ENCODE assay signal across 8 mouse cellular contexts in genomic region chr15:101327282-101327681, GRCm38 (mm10). TPM values are rescaled to one million over a fixed set of nuclear protein-coding genes. Genes with fewer than 3 reads are reported as not detected.
DNase-seq lines count a peak whose midpoint lies in the region; ATAC-seq and TF ChIP-seq lines count a peak whose summit lies in the region.

No protein-coding gene starts in this region.

- no peak overlapping the region for H3K4me3 ChIP-seq in liver, embryonic 11.5 days (ENCODE audit: low read depth, low read length)
- H3K4me3 ChIP-seq in thymus, adult 2 months (ENCODE audit: control insufficient read depth, insufficient read depth, low read length): no peak overlapping the region

- peak; percentile 92 for DNase-seq in 3T3-L1 (ENCODE audit: low read depth, low spot score)
- peak; percentile 38 for DNase-seq in T-cell, adult 2 months (ENCODE audit: low spot score)
- DNase-seq in cerebellum, postnatal 4 days (ENCODE audit: low spot score in 2 of 2): peak; percentile 82 to 88
- peak; percentile 83 to 93 for DNase-seq in heart, adult 18-20 months
- peak; percentile 74 to 86 for DNase-seq in kidney, adult 8-10 months
- peak; percentile 68 for DNase-seq in liver, embryonic 11.5 days (ENCODE audit: low spot score)
- peak; percentile 80 for DNase-seq in ovary, postnatal 10 days (ENCODE audit: low spot score)
- peak; percentile 45 for DNase-seq in thymus, adult 2 months

- H3K9ac ChIP-seq in liver, embryonic 11.5 days (ENCODE audit: low read depth, low read length): no peak overlapping the region

- H3K27me3 ChIP-seq in liver, embryonic 11.5 days (replicated peaks; ENCODE audit: control insufficient read depth, insufficient read depth, low read length): peaks cover 3% of the 10 kb centered on the region; the same call in 1 of the 2 replicates
- no peaks in the 10 kb centered on the region for H3K27me3 ChIP-seq in thymus, adult 2 months (ENCODE audit: control insufficient read depth, insufficient read depth, low read length)

- H3K4me2 ChIP-seq in liver, embryonic 11.5 days: no peak overlapping the region

- H3K9me3 ChIP-seq in liver, embryonic 11.5 days (ENCODE audit: control insufficient read depth, low read length): no peaks in the 10 kb centered on the region

- peak; percentile 69; the same call in 1 of the 2 replicates for TF ChIP-seq CTCF in thymus, adult 2 months (IDR thresholded peaks at IDR 0.05; ENCODE audit: borderline replicate concordance, control insufficient read depth, extremely low read depth, insufficient read depth, low read length, poor library complexity)

- 0 out of 2 replicates have a peak, but pooled peaks have one; percentile 43 for ATAC-seq in liver, embryonic 11.5 days (replicated peaks; ENCODE audit: low FRiP score)

- no peaks in the 10 kb centered on the region for H3K36me3 ChIP-seq in liver, embryonic 11.5 days (ENCODE audit: control insufficient read depth, insufficient read depth, low read length)
- H3K36me3 ChIP-seq in thymus, adult 2 months (ENCODE audit: control insufficient read depth, insufficient read depth, low read length): no peaks in the 10 kb centered on the region

- H3K4me1 ChIP-seq in liver, embryonic 11.5 days (replicated peaks; ENCODE audit: control insufficient read depth, insufficient read depth, low read length): no peaks in the 10 kb centered on the region
- H3K4me1 ChIP-seq in thymus, adult 2 months (replicated peaks; ENCODE audit: control insufficient read depth, insufficient read depth, low read length): no peaks in the 10 kb centered on the region

- no peak for TF ChIP-seq POLR2A in thymus, adult 2 months (IDR thresholded peaks at IDR 0.05; ENCODE audit: control insufficient read depth, extremely low read depth, insufficient read depth, low read length, poor library complexity)

- no peak overlapping the region for H3K27ac ChIP-seq in liver, embryonic 11.5 days (ENCODE audit: low read depth, low read length)
- H3K27ac ChIP-seq in thymus, adult 2 months (ENCODE audit: control insufficient read depth, insufficient read depth, low read length): no peak overlapping the region

- 4% methylated on average over 6 of the region's 6 CpGs for WGBS in liver, embryonic 11.5 days
- 6% methylated on average over 6 of the region's 6 CpGs for WGBS in thymus, adult 2 months

RNA-seq across cellular contexts. Expression of gene 6030408B16Rik, which starts 34.3 kb away (rescaled TPM):
- total RNA-seq in heart, adult 18-20 months (2021): 1 to 10 TPM in 1 of 2 experiments, under 1 TPM in 1; 0.69 to 1.1 TPM
- 0.58 and 0.94 TPM in 2 replicates for polyA plus RNA-seq in liver, embryonic 11.5 days (2014; fragmentation: Nextera tagmentation; extraction: Ambion mirVana)
- polyA plus RNA-seq in thymus, adult 2 months (2012; rRNA removed): 0.55 and 0.88 TPM in 2 replicates

RNA-seq across cellular contexts. Expression of gene Krt80, which starts 42.7 kb away (rescaled TPM):
- 1 to 10 TPM; 2.0 to 3.2 TPM for total RNA-seq in heart, adult 18-20 months (2021)
- polyA plus RNA-seq in liver, embryonic 11.5 days (2014; fragmentation: Nextera tagmentation; extraction: Ambion mirVana): 0.23 TPM in 1 of 2 replicates, not detected in the other
- 3.1 and 3.8 TPM in 2 replicates for polyA plus RNA-seq in thymus, adult 2 months (2012; rRNA removed)

RNA-seq across cellular contexts. Expression of gene Atg101, which starts 43.2 kb away (rescaled TPM):
- 10 to 100 TPM; 20.0 to 21.3 TPM for total RNA-seq in heart, adult 18-20 months (2021)
- polyA plus RNA-seq in liver, embryonic 11.5 days (2014; fragmentation: Nextera tagmentation; extraction: Ambion mirVana): 52.6 and 54.9 TPM in 2 replicates
- polyA plus RNA-seq in thymus, adult 2 months (2012; rRNA removed): 68.5 and 75.2 TPM in 2 replicates

Comparison
In these comparisons a context has a peak if more than half of its experiments do, and no peak if none do; other contexts are left out.
1. DNase-seq: peak in every context shown above with its lines; median percentile 92 in 3T3-L1; 88 in heart, adult 18-20 months; 85 in cerebellum, postnatal 4 days; 80 in kidney, adult 8-10 months; 80 in ovary, postnatal 10 days; 68 in liver, embryonic 11.5 days; 45 in thymus, adult 2 months; 38 in T-cell, adult 2 months.